Mouse (Mus musculus): ENCODE results near the gene Fance.
"Not testable (repeated sequence)": the region's sequence is repeated elsewhere in the genome, so short reads cannot be mapped to it uniquely, and the experiment has no call there.

Gene Fance

DNA sequence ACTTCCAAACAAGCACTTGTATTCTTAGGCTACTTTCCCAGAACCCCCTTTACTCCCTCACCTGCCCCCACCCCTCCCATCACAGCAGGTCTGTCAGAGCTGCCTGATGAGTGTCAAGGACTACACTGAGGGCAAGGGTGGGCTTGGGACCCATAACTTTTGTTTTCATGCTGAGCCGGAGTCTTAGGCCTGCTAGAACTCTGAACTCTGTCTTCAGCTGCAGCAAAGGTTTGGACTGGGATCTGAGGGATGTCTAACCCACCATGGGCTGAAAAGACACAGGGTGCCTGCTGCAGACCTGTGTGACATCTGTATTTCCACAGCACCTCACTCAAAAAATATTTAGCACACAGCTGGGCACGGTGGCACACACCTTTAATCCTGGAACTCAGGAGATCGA, 13.6 kb downstream of the Fance start:
- DNase-seq (ENCODE audit: low spot score), result no peak

DNA sequence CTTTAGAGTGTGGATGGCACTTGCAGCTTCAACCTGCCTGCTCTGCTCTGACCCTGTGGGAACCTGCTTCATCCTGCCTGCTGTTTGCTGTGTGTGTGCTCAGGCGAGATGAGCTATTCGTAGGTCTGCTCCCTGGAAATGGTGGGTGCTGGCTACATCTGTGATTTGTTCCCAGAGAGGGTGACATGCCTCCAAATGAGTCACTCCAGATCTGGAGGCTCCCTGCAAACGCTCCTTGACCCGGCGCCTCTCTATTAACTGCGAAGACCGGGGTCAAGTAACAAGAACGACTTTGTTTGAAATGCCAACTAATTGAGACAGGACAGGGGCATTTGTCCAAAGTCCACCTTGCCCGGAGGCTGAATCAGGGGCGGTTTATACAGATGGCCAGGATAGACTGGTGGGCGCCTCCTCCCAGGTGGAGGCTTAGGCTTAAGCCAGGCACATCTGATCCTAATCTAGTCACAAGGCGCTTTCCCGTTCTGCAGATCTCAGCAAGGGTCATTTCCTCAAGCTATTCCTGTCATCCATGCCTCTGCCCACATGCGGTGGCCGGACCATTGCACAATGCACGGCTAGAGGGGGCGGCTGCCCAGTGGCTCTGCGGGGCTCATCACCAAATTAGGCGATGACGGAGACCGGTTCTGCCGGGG, 14.5 kb downstream of the Fance start:
- DNase-seq (ENCODE audit: low spot score), result no peak

DNA sequence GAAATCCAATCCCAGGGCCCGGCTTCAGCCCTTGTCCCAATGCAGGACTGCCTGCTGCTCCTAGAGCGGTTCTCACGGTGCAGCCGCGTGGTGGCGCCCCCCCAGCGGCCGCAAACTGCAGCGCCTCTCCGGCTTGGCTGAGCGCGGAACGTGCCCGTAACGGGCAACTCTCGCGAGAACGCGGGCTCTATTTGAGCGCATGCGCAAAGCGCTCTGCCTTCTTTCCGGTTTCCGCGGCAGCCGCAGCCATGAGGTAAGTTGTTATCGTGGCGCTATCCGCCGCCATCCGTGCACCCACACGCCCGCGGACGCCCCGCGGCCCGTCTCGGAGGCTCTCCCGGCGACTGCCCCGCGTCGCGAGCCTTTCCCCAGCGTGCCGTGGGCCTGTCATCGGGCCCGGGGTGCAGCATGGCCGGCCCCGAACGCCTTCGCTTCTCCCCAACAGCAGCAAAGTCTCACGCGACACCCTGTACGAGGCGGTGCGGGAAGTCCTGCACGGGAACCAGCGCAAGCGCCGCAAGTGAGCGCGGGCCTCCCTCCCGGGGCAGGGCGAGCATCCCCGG, 15.1 kb downstream of the Fance start, which contains the start of gene Rpl10a:
TSS of gene Rpl10a (plus strand) at position 106 of the 563 bp plus-strand sequence.
- DNase-seq (ENCODE audit: low spot score), result peak; percentile 96

GRCm38 (mm10) chr17:28328946-28329345, 15.6 kb downstream of the Fance start:
- no peak for DNase-seq (ENCODE audit: low spot score)

GRCm38 (mm10) chr17:28329503-28330231, 16.3 kb downstream of the Fance start:
- DNase-seq (ENCODE audit: low spot score), result no peak

GRCm38 (mm10) chr17:28330232-28330546, 16.9 kb downstream of the Fance start:
- DNase-seq (ENCODE audit: low spot score), result no peak

DNA sequence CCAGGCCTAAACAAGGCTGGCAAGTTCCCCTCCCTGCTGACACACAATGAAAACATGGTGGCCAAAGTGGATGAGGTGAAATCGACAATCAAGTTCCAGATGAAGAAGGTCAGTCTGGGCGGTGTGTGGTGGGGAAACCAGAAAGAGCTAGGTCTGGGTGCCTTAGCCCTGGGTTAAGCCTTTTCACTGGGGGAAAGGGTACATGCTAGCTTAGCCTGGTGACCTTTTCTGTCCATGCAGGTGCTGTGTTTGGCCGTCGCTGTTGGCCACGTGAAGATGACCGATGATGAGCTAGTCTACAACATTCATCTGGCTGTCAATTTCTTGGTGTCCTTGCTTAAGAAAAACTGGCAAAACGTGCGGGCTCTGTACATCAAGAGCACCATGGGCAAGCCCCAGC, 17.3 kb downstream of the Fance start:
- not testable (repeated sequence) for DNase-seq (ENCODE audit: low spot score)

- DNase-seq (ENCODE audit: low spot score), result no peak
Measured at GRCm38 (mm10) chr17:28331241-28332112, 18.2 kb downstream of the Fance start.

DNA sequence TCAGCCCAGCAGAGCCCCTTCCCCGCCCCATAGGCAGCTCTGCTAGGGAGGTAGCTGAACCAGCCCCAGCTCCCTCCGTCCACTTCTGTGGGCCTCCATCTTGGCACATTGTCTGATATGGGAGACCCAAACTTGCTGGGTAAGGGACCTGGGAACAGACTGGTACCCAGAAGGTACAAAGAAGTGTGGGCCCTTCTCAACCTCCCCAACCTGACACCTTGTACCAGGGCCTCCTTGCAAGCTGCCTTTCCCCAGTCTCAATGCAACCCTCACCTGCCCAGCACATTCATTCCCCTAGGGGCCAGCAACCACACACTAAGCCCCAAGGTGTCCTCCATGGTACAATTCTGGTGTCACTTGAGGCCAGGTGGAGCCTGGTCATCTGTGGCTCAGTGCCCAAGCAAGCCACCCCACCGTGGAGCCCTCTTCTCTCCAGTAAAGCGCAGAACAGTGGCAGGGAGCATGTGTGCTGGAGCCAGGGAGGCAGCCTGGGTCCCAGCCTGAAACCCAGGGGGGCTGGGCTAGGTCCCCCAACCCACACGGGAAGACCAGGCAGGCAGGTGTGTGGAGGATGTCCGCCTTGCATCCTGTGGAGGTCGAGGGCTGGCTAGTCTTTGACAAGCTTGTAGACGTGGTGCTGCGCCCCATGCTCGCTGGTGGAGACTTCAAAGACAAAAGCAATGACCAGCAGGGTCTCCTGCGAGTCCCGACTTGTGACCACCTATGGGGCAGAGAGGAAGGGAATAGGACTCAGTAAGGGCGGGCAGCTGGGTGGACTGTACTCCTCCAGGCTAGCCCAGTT, 19.0 kb downstream of the Fance start:
- DNase-seq (ENCODE audit: low spot score), result no peak

DNA sequence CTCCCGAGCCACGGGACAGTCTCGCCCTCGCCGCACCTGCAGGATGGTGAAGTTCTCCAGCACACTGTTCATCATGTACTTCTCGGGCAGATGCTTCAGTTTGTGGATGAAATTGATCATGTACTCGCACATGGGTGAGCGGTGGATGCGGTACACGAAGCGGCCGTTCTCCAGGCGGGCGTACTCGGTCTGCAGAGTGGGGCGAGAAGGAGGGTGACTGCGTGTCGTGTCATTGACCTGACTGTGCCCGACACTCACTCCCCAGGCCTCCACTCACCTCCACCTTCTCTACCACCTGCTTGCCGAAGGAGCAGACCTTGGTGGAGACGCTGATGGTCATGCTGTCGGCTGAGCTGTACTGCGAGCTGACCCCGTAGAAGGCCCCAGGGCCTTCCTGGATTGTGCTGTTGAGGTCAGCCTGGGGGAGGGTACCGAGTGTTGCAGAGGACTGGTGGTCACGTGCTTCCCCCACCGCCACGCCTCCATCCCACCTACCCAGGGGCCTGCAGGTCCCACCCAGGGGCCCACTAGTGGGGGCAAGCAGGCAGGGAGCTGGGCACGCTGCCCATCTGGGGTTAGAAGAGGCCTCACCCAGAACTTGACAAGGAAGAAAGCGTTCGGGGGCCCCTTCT, 19.7 kb downstream of the Fance start:
- DNase-seq (ENCODE audit: low spot score), result no peak

DNA sequence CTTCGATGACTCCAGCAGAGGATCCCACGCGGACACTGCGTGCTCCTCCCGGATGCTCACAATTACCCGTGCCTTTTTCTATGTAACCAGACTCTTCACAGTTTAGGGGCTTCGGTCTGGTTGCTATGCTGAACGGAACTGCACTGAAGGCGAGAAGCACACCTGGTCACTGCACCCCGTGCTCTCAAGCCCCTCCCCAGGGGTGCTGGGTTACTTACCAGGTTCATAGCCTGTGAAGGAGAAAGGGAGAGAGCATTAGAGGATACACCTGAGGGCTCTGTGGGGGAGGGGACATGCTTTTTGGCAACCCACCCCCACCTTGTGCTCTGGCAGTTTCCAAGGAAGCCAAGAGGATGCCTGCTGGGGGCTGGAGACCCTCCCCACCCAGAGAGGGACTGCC, 21.9 kb downstream of the Fance start:
- no peak for DNase-seq (ENCODE audit: low spot score)

DNA sequence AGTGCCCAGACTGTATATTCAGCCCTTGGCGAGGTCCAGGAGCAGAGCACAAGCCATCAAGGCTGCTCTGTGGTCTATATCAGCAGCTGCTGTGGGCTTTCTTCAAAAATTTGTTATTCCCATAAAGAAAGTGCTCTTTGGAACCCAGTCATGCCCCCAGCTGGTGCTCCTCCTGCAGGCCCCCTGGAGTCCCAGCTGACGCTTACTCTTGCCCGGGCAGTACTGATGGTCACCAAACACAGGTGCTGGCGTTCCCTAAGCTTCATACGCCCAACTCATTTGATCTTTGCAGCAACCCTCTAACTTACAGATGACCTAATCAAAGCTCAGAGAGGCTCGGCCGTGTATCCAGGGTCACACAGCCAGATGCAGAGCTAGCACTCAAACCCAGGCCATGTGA, 24.2 kb downstream of the Fance start:
- DNase-seq (ENCODE audit: low spot score), result no peak

- DNase-seq (ENCODE audit: low spot score), result no peak
Measured at GRCm38 (mm10) chr17:28340578-28340977, 27.3 kb downstream of the Fance start.

- peak; percentile 93 for DNase-seq (ENCODE audit: low spot score)
Measured at GRCm38 (mm10) chr17:28341091-28341490, 27.8 kb downstream of the Fance start.

DNA sequence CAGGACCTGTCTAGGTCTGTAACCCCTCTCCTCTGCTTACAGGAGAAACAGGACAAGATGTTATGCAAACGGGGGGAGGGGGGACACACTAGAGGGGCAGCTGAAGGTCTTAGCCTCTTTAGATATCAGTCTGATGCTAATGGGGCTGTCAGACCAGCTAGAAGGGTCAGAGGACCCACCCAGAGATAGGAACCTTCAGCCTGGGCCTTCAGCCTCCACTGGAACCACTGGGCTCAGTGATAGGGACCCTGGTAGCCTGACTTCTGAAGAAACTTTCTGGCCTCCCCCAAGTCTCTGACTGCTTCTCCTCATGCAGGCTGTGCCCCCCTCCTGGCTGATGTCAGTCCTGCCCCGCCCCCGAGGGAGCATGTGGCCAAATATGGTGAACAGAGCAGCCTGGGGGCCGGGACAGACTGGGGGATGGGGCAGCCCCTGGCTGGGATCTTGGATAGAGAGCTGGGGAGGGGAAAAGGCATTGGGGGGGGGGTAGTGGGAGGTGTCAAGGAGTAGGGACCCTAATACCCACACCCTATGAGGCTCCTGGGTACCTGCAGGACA, 30.8 kb downstream of the Fance start:
- no peak for DNase-seq (ENCODE audit: low spot score)

GRCm38 (mm10) chr17:28344670-28345069, 31.4 kb downstream of the Fance start:
- DNase-seq (ENCODE audit: low spot score), result no peak

- DNase-seq (ENCODE audit: low spot score), result no peak
Measured at GRCm38 (mm10) chr17:28345271-28345721, 32.0 kb downstream of the Fance start.

DNA sequence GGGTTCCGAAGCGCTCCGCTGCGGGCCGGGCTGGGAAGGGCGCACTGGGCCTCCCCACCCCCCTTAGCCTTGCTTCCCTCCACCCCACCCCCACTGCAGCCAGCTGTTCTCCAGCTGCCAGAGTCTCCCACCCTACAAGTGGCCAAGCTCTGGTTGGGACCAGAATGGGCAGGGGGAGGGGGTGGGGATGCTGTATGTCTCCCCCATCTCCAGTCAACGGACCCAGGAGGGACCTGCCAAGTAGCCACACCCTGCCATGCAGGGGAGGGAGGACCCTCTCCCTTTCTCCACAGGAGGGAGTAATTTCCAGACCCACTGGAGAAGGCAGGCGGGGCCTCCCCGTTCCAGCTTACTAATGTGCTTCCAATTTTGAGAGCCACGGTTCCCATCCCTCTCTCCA, 32.6 kb downstream of the Fance start:
- DNase-seq (ENCODE audit: low spot score), result no peak

- DNase-seq (ENCODE audit: low spot score), result no peak
Measured at GRCm38 (mm10) chr17:28347327-28347726, 34.0 kb downstream of the Fance start.

GRCm38 (mm10) chr17:28348211-28348610, 34.9 kb downstream of the Fance start:
- DNase-seq (ENCODE audit: low spot score), result no peak

All from urinary bladder, postnatal 10 days (tissue).